Mouse (Mus musculus) forebrain, embryonic 10.5 days (tissue): Measurements from ENCODE around the gene Irf3. TPM values are rescaled to one million over a fixed set of nuclear protein-coding genes. Genes with fewer than 3 reads are reported as not detected.

Source experiments
- DNase-seq: peaks from one replicate; pipeline ENCODE4 v3.0.0-alpha.2; 2017; ENCODE audit warnings: low spot score; ENCODE audit errors: extremely low spot score
- H3K27ac ChIP-seq: fragments of 300-500 bp; sonication (generic); 2 replicates; pipeline ENCODE4 v1.5.1; 2016; ENCODE audit warnings: mild to moderate bottlenecking
- H3K27me3 ChIP-seq: fragments of 300-500 bp; sonication (generic); 2 replicates; pipeline ENCODE4 v1.6.1; 2016; ENCODE audit warnings: mild to moderate bottlenecking; ENCODE audit not compliant: poor library complexity, severe bottlenecking
- H3K36me3 ChIP-seq: fragments of 300-500 bp; sonication (generic); replicated peaks from 2 replicates; pipeline ENCODE4 v1.6.1; 2016; ENCODE audit warnings: mild to moderate bottlenecking, moderate library complexity
- H3K4me1 ChIP-seq: fragments of 300-500 bp; sonication (generic); 2 replicates; pipeline ENCODE4 v1.6.1; 2016
- H3K4me3 ChIP-seq: fragments of 300-500 bp; sonication (generic); 2 replicates; pipeline ENCODE4 v1.5.1; 2016; ENCODE audit warnings: mild to moderate bottlenecking, moderate library complexity
- H3K9me3 ChIP-seq: fragments of 300-500 bp; sonication (generic); 2 replicates; pipeline ENCODE4 v1.6.1; 2016; ENCODE audit warnings: mild to moderate bottlenecking, moderate library complexity
- WGBS: fragments of 180-500 bp; shearing (Covaris S2); methylation state at CpG from one replicate; pipeline ENCODE4 v1.1.7; 2016; 5-methylcytosine and 5-hydroxymethylcytosine counted together
- polyA plus RNA-seq: library from polyadenylated mRNA; unstranded; fragments of >200 nt; fragmentation: Nextera tagmentation; extraction: Ambion mirVana; gene quantifications from 2 replicates; pipeline ENCODE4 v1.2.1, GENCODE M21; 2016

Irf3 gene
- polyA plus RNA-seq, 1 experiment from 2014 or later: 70.5 TPM

- peak; percentile 87 for DNase-seq
- peaks cover 73% of the 10 kb centered on the region for H3K36me3 ChIP-seq
- WGBS: 42% methylated on average over 6 of the region's 6 CpGs
- H3K27me3 ChIP-seq: no peaks in the 10 kb centered on the region
- peaks cover 32% of the 10 kb centered on the region for H3K4me1 ChIP-seq
- peak overlapping the region; percentile 97 for H3K4me3 ChIP-seq
- H3K9me3 ChIP-seq: no peaks in the 10 kb centered on the region
- H3K27ac ChIP-seq: 0 out of 2 replicates have a peak overlapping the region, but pooled peaks have one; percentile 44
These were observed 14.4 kb upstream of the Irf3 start for GRCm38 (mm10) chr7:44983085-44983484.

- H3K4me3 ChIP-seq: peak overlapping the region; percentile 97
- H3K27me3 ChIP-seq: no peaks in the 10 kb centered on the region
- peaks cover 40% of the 10 kb centered on the region for H3K4me1 ChIP-seq
- H3K9me3 ChIP-seq: no peaks in the 10 kb centered on the region
- peak overlapping the region; percentile 99; the same call in 1 of the 2 replicates for H3K27ac ChIP-seq
- H3K36me3 ChIP-seq: peaks cover 71% of the 10 kb centered on the region
- WGBS: 84% methylated on average over 7 of the region's 7 CpGs
- DNase-seq: no peak
These were observed 13.3 kb upstream of the Irf3 start for GRCm38 (mm10) chr7:44983944-44984832.

- no peaks in the 10 kb centered on the region for H3K9me3 ChIP-seq
- H3K4me1 ChIP-seq: peaks cover 42% of the 10 kb centered on the region
- H3K27me3 ChIP-seq: no peaks in the 10 kb centered on the region
- WGBS: 59% methylated on average over 3 of the region's 3 CpGs
- DNase-seq: no peak
- H3K36me3 ChIP-seq: peaks cover 71% of the 10 kb centered on the region
- H3K27ac ChIP-seq: peak overlapping the region; percentile 99
- H3K4me3 ChIP-seq: peak overlapping the region; percentile 97
These were observed 12.6 kb upstream of the Irf3 start for GRCm38 (mm10) chr7:44984833-44985164.

- Histone ChIP-seq H3K9me3 (no peaks in the 10 kb centered on the region), H3K27ac (peak overlapping the region; percentile 99), H3K4me3 (peak overlapping the region; percentile 97), H3K4me1 (peaks cover 42% of the 10 kb centered on the region), H3K36me3 (peaks cover 71% of the 10 kb centered on the region), H3K27me3 (no peaks in the 10 kb centered on the region)
- under 1% methylated on average over 45 of the region's 45 CpGs for WGBS
- DNase-seq: peak; percentile 88
These were observed 11.8 kb upstream of the Irf3 start for GRCm38 (mm10) chr7:44985595-44986191.

- peaks cover 71% of the 10 kb centered on the region for H3K36me3 ChIP-seq
- peak; percentile 98 for DNase-seq
- H3K4me3 ChIP-seq: peak within 1 kb of the TSS; percentile 97
These were observed 11.1 kb upstream of the Irf3 start, which contains the start of gene Prmt1 for GRCm38 (mm10) chr7:44986192-44986878. Prmt1 (minus strand) TSS chr7:44986568.

GRCm38 (mm10) chr7:44986879-44987718 lies 10.3 kb upstream of the Irf3 start:
- DNase-seq: peak; percentile 89
- Histone ChIP-seq H3K4me1 (peaks cover 42% of the 10 kb centered on the region), H3K36me3 (peaks cover 71% of the 10 kb centered on the region)

More at GRCm38 (mm10) chr7:44986192-44986878, 11.1 kb upstream of the Irf3 start, which contains the start of gene Prmt1:
- Histone ChIP-seq H3K27ac (peak within 1 kb of the TSS; percentile 99), H3K4me1 (peaks cover 42% of the 10 kb centered on the region), H3K27me3 (no peaks in the 10 kb centered on the region), H3K9me3 (no peaks in the 10 kb centered on the region)
- under 1% methylated on average over 42 of the region's 42 CpGs for WGBS

GRCm38 (mm10) chr7:44996672-44997071 lies 776 bp upstream of the Irf3 start:
- peaks cover 72% of the 10 kb centered on the region for H3K36me3 ChIP-seq
- no peaks in the 10 kb centered on the region for H3K9me3 ChIP-seq
- WGBS: 18% methylated on average over 10 of the region's 10 CpGs
- H3K4me3 ChIP-seq: peak overlapping the region; percentile 80
- peaks cover 46% of the 10 kb centered on the region for H3K4me1 ChIP-seq
- no peak for DNase-seq
- peak overlapping the region; percentile 96 for H3K27ac ChIP-seq
- H3K27me3 ChIP-seq: no peaks in the 10 kb centered on the region

More at GRCm38 (mm10) chr7:44986879-44987718, 10.3 kb upstream of the Irf3 start:
- no peaks in the 10 kb centered on the region for H3K27me3 ChIP-seq
- peak overlapping the region; percentile 97 for H3K4me3 ChIP-seq
- peak overlapping the region; percentile 99 for H3K27ac ChIP-seq
- under 1% methylated on average over 29 of the region's 29 CpGs for WGBS
- no peaks in the 10 kb centered on the region for H3K9me3 ChIP-seq

GRCm38 (mm10) chr7:44997940-44998428 lies 536 bp downstream of the Irf3 start:
- H3K27ac ChIP-seq: peak overlapping the region; percentile 96
- peaks cover 72% of the 10 kb centered on the region for H3K36me3 ChIP-seq
- DNase-seq: no peak
- H3K27me3 ChIP-seq: no peaks in the 10 kb centered on the region
- 3% methylated on average over 15 of the region's 15 CpGs for WGBS
- H3K4me1 ChIP-seq: peaks cover 46% of the 10 kb centered on the region
- H3K9me3 ChIP-seq: no peaks in the 10 kb centered on the region
- peak overlapping the region; percentile 80 for H3K4me3 ChIP-seq

- Histone ChIP-seq H3K27ac (peak within 1 kb of the TSS; percentile 96), H3K27me3 (no peaks in the 10 kb centered on the region), H3K4me1 (peaks cover 46% of the 10 kb centered on the region), H3K9me3 (no peaks in the 10 kb centered on the region), H3K36me3 (peaks cover 72% of the 10 kb centered on the region), H3K4me3 (peak within 1 kb of the TSS; percentile 80)
- 6% methylated on average over 18 of the region's 18 CpGs for WGBS
- DNase-seq: peak; percentile 52
These were observed 1.1 kb downstream of the Irf3 start, which contains the start of gene Bcl2l12 for GRCm38 (mm10) chr7:44998501-44998955. Bcl2l12 (minus strand) TSS chr7:44998712.

- 90% methylated on average over 11 of the region's 11 CpGs for whole genome bisulfite sequencing
- no peaks in the 10 kb centered on the region for H3K9me3 ChIP-seq
- H3K27me3 ChIP-seq: no peaks in the 10 kb centered on the region
- H3K4me1 ChIP-seq: peaks cover 44% of the 10 kb centered on the region
- peaks cover 72% of the 10 kb centered on the region for H3K36me3 ChIP-seq
- H3K4me3 ChIP-seq: peak overlapping the region; percentile 14; the same call in 1 of the 2 replicates
- H3K27ac ChIP-seq: no peak overlapping the region
- DNase-seq: no peak
These were observed 2.3 kb downstream of the Irf3 start for GRCm38 (mm10) chr7:44999753-45000152.

GRCm38 (mm10) chr7:45000539-45001114 lies 3.2 kb downstream of the Irf3 start:
- no peaks in the 10 kb centered on the region for H3K27me3 ChIP-seq
- peaks cover 72% of the 10 kb centered on the region for H3K36me3 ChIP-seq
- 90% methylated on average over 21 of the region's 21 CpGs for WGBS
- no peak overlapping the region for H3K27ac ChIP-seq
- peaks cover 38% of the 10 kb centered on the region for H3K4me1 ChIP-seq
- H3K9me3 ChIP-seq: no peaks in the 10 kb centered on the region
- DNase-seq: no peak
- peak overlapping the region; percentile 3; the same call in 1 of the 2 replicates for H3K4me3 ChIP-seq
